Mouse (Mus musculus): ENCODE data around the gene Neurl1a. TPM values are rescaled to one million over a fixed set of nuclear protein-coding genes. Genes with fewer than 3 reads are reported as not detected.

Gene Neurl1a
- 0.23 TPM for polyA plus RNA-seq (2014; fragmentation: Illumina TruSeq; extraction: RNeasy Lipid Tissue Mini Kit (QIAGEN cat#74804))

DNA sequence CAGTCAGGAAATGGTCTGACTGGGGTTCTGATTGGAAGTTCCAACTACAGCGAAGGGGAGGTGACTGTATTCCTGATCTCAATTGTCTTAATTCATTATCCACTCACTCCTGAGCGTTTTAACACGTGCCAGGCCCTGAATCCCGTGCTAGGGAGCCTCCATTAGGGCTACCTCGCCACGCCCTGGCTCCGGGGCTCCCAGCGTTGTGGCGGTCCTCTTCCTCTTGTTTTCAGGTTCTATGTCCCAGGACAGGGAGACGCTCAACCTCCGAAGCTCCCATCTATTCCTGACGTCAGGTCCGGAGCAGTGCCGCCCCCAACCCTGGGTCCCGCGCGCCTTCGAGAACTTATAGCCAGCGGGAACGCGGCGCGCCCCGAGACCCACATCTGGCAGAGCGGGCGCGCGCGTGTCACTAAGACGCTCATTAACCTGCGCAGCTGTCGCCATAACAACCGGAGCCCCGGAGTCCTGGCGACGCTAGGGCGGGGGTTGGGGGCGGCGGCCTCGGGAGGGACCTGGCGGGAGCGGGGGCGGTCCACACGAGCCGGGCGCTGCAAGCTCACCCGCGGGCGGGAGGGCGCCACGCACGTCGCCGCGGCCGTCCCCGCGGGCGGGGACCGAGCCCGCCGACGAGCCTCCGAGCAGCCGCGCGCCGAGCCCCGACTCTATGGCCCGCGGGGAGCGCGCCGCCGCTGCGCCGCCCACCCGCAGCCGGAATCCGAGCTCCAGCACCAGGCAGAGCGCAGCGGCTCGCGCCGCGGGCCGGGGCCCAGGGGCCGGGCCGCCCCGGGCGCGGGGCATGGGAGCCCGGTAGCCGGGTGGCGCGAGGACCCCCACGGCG lies at the start of gene Neurl1a:
TSS of gene Neurl1a (plus strand) at position 390 of the 841 bp plus-strand sequence.

DNA sequence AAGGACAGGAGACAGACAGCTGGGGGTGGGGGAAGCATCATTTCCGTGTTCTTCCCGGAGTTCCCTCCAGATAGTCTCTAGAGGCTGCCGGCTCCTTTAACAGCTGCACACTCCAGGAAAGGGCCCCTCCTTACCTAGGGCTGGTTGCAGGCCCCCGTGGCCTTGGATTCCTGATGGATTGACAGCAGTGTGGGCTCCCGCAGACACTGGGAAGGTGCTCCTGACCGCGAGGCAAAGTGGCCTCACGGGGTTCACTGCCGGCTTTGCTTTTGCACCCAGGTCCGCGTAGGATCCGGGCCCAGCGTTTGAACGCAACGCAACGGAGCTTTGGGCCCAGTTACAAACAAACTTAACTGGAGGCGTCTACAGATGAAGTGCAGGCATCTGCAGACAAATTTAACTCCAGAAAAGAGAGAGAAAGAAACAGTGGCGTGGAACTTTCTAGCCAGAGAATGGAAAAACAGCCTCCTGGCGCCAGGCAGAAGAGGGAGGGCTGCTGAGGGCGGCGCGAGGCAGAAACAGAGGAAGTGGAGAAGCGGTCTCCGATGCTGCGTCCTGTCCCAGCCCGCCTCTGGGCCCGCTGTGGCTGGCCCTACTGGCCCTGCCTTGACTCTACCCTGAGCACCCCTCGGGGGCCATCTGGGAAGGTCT lies 40.7 kb upstream of the Neurl1a start, which contains the start of gene Calhm2:
TSS of gene Calhm2 (minus strand) at position 524 of the 651 bp plus-strand sequence.

DNA sequence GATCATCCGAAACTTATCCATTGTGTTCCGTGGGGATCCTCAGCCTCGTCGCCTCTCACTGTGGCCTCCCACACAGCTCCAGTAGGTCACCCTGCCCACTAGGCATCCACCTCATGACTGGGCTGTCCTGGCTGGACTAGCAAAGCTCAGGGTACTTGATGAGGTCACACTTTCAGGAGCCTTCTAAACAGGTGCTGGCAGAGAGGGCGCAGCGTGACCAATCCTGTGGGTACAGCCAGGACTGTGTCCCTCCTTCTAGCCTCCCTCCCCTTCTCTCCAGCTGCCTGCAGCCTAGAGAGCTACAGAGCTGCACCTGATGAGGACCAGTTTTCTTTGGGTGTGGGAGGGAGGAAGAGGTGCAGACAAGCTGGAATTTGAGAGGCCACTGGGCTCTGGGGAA lies 34.5 kb upstream of the Neurl1a start, which contains the start of gene Calhm1:
TSS of gene Calhm1 (minus strand) at position 101 of the 400 bp plus-strand sequence.

DNA sequence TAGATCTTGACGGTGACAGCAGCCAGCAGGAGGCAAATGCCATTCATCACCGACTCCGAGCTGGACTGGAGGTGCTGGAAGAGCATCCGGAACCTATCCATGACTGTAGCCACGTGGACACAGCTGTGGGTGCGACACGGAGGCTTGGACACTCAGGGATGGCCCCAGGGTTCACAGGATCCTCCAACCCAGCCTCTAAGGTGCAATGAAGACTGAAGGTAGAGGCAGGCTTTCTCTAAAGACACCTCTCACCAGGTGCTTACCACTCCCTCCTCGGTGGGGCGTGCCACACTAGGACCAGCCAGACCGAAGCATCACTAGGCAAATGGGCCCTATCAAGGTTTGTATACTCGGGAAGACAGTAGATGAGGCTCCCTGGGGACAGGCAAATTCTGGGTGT lies 21.0 kb upstream of the Neurl1a start, which contains the start of gene Calhm3:
TSS of gene Calhm3 (minus strand) at position 101 of the 400 bp plus-strand sequence.

Other genes with a start within 250 kb of the Neurl1a start
- gene Ina, start 164.1 kb upstream of the Neurl1a start, polyA plus RNA-seq (2014; fragmentation: Illumina TruSeq; extraction: RNeasy Lipid Tissue Mini Kit (QIAGEN cat#74804)), result 0.46 TPM
- gene Nt5c2, start 163.7 kb upstream of the Neurl1a start, polyA plus RNA-seq (2014; fragmentation: Illumina TruSeq; extraction: RNeasy Lipid Tissue Mini Kit (QIAGEN cat#74804)), result 116 TPM
- 43.3 TPM for gene Pcgf6, start 127.9 kb upstream of the Neurl1a start, polyA plus RNA-seq (2014; fragmentation: Illumina TruSeq; extraction: RNeasy Lipid Tissue Mini Kit (QIAGEN cat#74804))
- 18.4 TPM for gene Taf5, start 111.1 kb upstream of the Neurl1a start, polyA plus RNA-seq (2014; fragmentation: Illumina TruSeq; extraction: RNeasy Lipid Tissue Mini Kit (QIAGEN cat#74804))
- gene Usmg5, start 88.2 kb upstream of the Neurl1a start, polyA plus RNA-seq (2014; fragmentation: Illumina TruSeq; extraction: RNeasy Lipid Tissue Mini Kit (QIAGEN cat#74804)), result 1,160 TPM
- 5.9 TPM for gene Pdcd11, start 88.1 kb upstream of the Neurl1a start, polyA plus RNA-seq (2014; fragmentation: Illumina TruSeq; extraction: RNeasy Lipid Tissue Mini Kit (QIAGEN cat#74804))
- gene Calhm2, start 40.5 kb upstream of the Neurl1a start, polyA plus RNA-seq (2014; fragmentation: Illumina TruSeq; extraction: RNeasy Lipid Tissue Mini Kit (QIAGEN cat#74804)), result 1.7 TPM
- not detected for gene Calhm1, start 34.6 kb upstream of the Neurl1a start, polyA plus RNA-seq (2014; fragmentation: Illumina TruSeq; extraction: RNeasy Lipid Tissue Mini Kit (QIAGEN cat#74804))
- not detected for gene Calhm3, start 21.1 kb upstream of the Neurl1a start, polyA plus RNA-seq (2014; fragmentation: Illumina TruSeq; extraction: RNeasy Lipid Tissue Mini Kit (QIAGEN cat#74804))

All from ovary, adult 10 weeks (tissue).